12 mouse cellular contexts compared by ENCODE assay signal in genomic region chr2:118114671-118115070, GRCm38 (mm10). TPM values are rescaled to one million over a fixed set of nuclear protein-coding genes. Genes with fewer than 3 reads are reported as not detected.
DNase-seq lines count a peak whose midpoint lies in the region; ATAC-seq lines count a peak whose summit lies in the region.
"Had no signal": no experiment of that assay in that cellular context is flagged by ENCODE, and none has a peak within 500 bp of the region (broad histone marks: within the 10 kb centered on the region; RNA-seq: fewer than 3 reads in every experiment).

No protein-coding gene starts in this region.

- H3K27me3 ChIP-seq in kidney, embryonic 14.5 days (ENCODE audit: control insufficient read depth, insufficient read depth, low read length): no peaks in the 10 kb centered on the region
- H3K27me3 ChIP-seq in forebrain, embryonic 11.5 days (ENCODE audit: control insufficient read depth, insufficient read depth, low read length): no peaks in the 10 kb centered on the region; the same call in 1 of the 2 replicates
- H3K27me3 ChIP-seq in limb, embryonic 13.5 days: no peaks in the 10 kb centered on the region; the same call in 1 of the 2 replicates

- H3K9me3 ChIP-seq in kidney, embryonic 14.5 days (ENCODE audit: control insufficient read depth, low read length): no peaks in the 10 kb centered on the region
- H3K9me3 ChIP-seq in forebrain, embryonic 11.5 days (ENCODE audit: control insufficient read depth, low read length): no peaks in the 10 kb centered on the region
- H3K9me3 ChIP-seq in limb, embryonic 13.5 days: no peaks in the 10 kb centered on the region
- H3K9me3 ChIP-seq: midbrain, embryonic 15.5 days had no signal

- WGBS in kidney, embryonic 14.5 days: 72% methylated on average over 10 of the region's 10 CpGs
- WGBS in forebrain, embryonic 11.5 days: 65% methylated on average over 10 of the region's 10 CpGs
- WGBS in limb, embryonic 13.5 days: 80% methylated on average over 10 of the region's 10 CpGs

- H3K9ac ChIP-seq in kidney, embryonic 14.5 days (ENCODE audit: low read depth, low read length): no peak overlapping the region
- no peak overlapping the region; the same call in 1 of the 2 replicates for H3K9ac ChIP-seq in forebrain, embryonic 11.5 days (ENCODE audit: low read length)
- peak overlapping the region; percentile 85 for H3K9ac ChIP-seq in limb, embryonic 13.5 days
- H3K9ac ChIP-seq: midbrain, embryonic 15.5 days had no signal

- peaks cover 15% of the 10 kb centered on the region; the same call in 1 of the 2 replicates for H3K4me1 ChIP-seq in kidney, embryonic 14.5 days (ENCODE audit: control insufficient read depth, insufficient read depth, low read length)
- H3K4me1 ChIP-seq in forebrain, embryonic 11.5 days (replicated peaks; ENCODE audit: control insufficient read depth, insufficient read depth, low read length): peaks cover 8% of the 10 kb centered on the region; the same call in 1 of the 2 replicates
- H3K4me1 ChIP-seq in limb, embryonic 13.5 days: peaks cover 58% of the 10 kb centered on the region

- H3K4me3 ChIP-seq in kidney, embryonic 14.5 days (ENCODE audit: low read length): peak overlapping the region; percentile 61; the same call in 1 of the 2 replicates
- H3K4me3 ChIP-seq in forebrain, embryonic 11.5 days (ENCODE audit: low read depth, low read length): no peak overlapping the region
- H3K4me3 ChIP-seq in limb, embryonic 13.5 days: peak overlapping the region; percentile 71
- H3K4me3 ChIP-seq: midbrain, embryonic 15.5 days had no signal

- ATAC-seq in kidney, embryonic 14.5 days (ENCODE audit: low FRiP score, low TSS enrichment): no peak
- no peak for ATAC-seq in forebrain, embryonic 11.5 days (replicated peaks; ENCODE audit: low FRiP score)
- ATAC-seq in limb, embryonic 13.5 days (ENCODE audit: low FRiP score, low read depth): no peak
- ATAC-seq: midbrain, embryonic 15.5 days had no signal

- H3K36me3 ChIP-seq in kidney, embryonic 14.5 days (ENCODE audit: control insufficient read depth, insufficient read depth, low read length): peaks cover 31% of the 10 kb centered on the region
- no peaks in the 10 kb centered on the region; the same call in 1 of the 2 replicates for H3K36me3 ChIP-seq in forebrain, embryonic 11.5 days (ENCODE audit: control insufficient read depth, insufficient read depth, low read length)
- peaks cover 59% of the 10 kb centered on the region for H3K36me3 ChIP-seq in limb, embryonic 13.5 days
- H3K36me3 ChIP-seq: midbrain, embryonic 15.5 days had no signal

- no peak for DNase-seq in kidney, postnatal 25 days
- peak; percentile 48 for DNase-seq in NIH3T3 (ENCODE audit: low read depth)
- no peak for DNase-seq in forebrain, embryonic 11.5 days (ENCODE audit: low spot score)
- DNase-seq in left cerebral cortex, adult 9 months (ENCODE audit: low spot score in 2 of 2): no peak
- DNase-seq in retina, postnatal 1 day: no peak
- no peak for DNase-seq in layer of hippocampus, postnatal 36 days
- DNase-seq: adrenal gland, postnatal 25 days; gastrocnemius, postnatal 25 days; layer of hippocampus, adult 9-11 months had no signal

- peak overlapping the region; percentile 63 for H3K4me2 ChIP-seq in kidney, embryonic 14.5 days (replicated peaks; ENCODE audit: low read depth, low read length)
- H3K4me2 ChIP-seq in forebrain, embryonic 11.5 days (ENCODE audit: low read depth, low read length, severe bottlenecking): peak overlapping the region; percentile 34
- H3K4me2 ChIP-seq in limb, embryonic 13.5 days (replicated peaks): peak overlapping the region; percentile 86
- H3K4me2 ChIP-seq: midbrain, embryonic 15.5 days had no signal

- H3K27ac ChIP-seq in kidney, embryonic 14.5 days (ENCODE audit: low read depth, low read length): no peak overlapping the region
- no peak overlapping the region for H3K27ac ChIP-seq in forebrain, embryonic 11.5 days (ENCODE audit: low read depth, low read length)
- H3K27ac ChIP-seq in limb, embryonic 13.5 days: no peak overlapping the region
- H3K27ac ChIP-seq: midbrain, embryonic 15.5 days had no signal

RNA-seq across cellular contexts. Expression of gene Thbs1, which starts 3.0 kb away (rescaled TPM):
- 10.3 and 23.8 TPM in 2 replicates for polyA plus RNA-seq in kidney, embryonic 14.5 days (2014; fragmentation: Nextera tagmentation; extraction: Ambion mirVana)
- 61.2 and 63.4 TPM in 2 replicates for polyA plus RNA-seq in forebrain, embryonic 11.5 days (2014; fragmentation: Nextera tagmentation; extraction: Ambion mirVana)
- 88.0 and 100.0 TPM in 2 replicates for polyA plus RNA-seq in limb, embryonic 13.5 days (2015; fragmentation: Nextera tagmentation; extraction: Ambion mirVana)
- 1 to 10 TPM; 1.9 to 2.7 TPM for total RNA-seq in layer of hippocampus, postnatal 36 days (2021)

Comparison
In these comparisons a context has a peak if more than half of its experiments do, and no peak if none do; other contexts are left out.
1. H3K4me2 ChIP-seq: peak in every context shown above with its lines; median percentile 86 in limb, embryonic 13.5 days; 63 in kidney, embryonic 14.5 days; 34 in forebrain, embryonic 11.5 days.